Mouse (Mus musculus) limb, embryonic 14.5 days (tissue): Measurements from ENCODE around the gene Kcnk7. TPM values are rescaled to one million over a fixed set of nuclear protein-coding genes. Genes with fewer than 3 reads are reported as not detected.

ENCODE experiments used
- ATAC-seq: fragments of 200-750 bp; cut with Nextera tagmentation; 2 replicates; pipeline ENCODE4 v1.8.0; 2017; ENCODE audit warnings: low read depth, moderate number of reproducible peaks, moderate TSS enrichment; ENCODE audit not compliant: low FRiP score
- DNase-seq: peaks from one replicate; pipeline ENCODE4 v3.0.0-alpha.2; 2015; ENCODE audit warnings: low spot score
- H3K27ac ChIP-seq: fragments of 300-500 bp; sonication (generic); replicated peaks from 2 replicates; pipeline ENCODE4 v1.5.1; 2014; ENCODE audit warnings: low read depth, mild to moderate bottlenecking, low read length, moderate library complexity, mixed read lengths
- H3K27me3 ChIP-seq: fragments of 300-500 bp; sonication (generic); 2 replicates; pipeline ENCODE4 v1.6.1; 2014; ENCODE audit warnings: low read length, mixed read lengths; ENCODE audit not compliant: control insufficient read depth, insufficient read depth
- H3K36me3 ChIP-seq: fragments of 300-500 bp; sonication (generic); 2 replicates; pipeline ENCODE4 v1.6.1; 2014; ENCODE audit warnings: mild to moderate bottlenecking, low read length, moderate library complexity, mixed read lengths; ENCODE audit not compliant: control insufficient read depth, insufficient read depth
- H3K4me1 ChIP-seq: fragments of 300-500 bp; sonication (generic); 2 replicates; pipeline ENCODE4 v1.6.1; 2014; ENCODE audit warnings: antibody characterized with exemption, low read length, mixed read lengths; ENCODE audit not compliant: control insufficient read depth, insufficient read depth
- H3K4me2 ChIP-seq: fragments of 300-500 bp; sonication (generic); replicated peaks from 2 replicates; pipeline ENCODE4 v1.6.1; 2014; ENCODE audit warnings: low read depth, mild to moderate bottlenecking, low read length, moderate library complexity; ENCODE audit not compliant: severe bottlenecking
- H3K4me3 ChIP-seq: fragments of 300-500 bp; sonication (generic); replicated peaks from 2 replicates; pipeline ENCODE4 v1.5.1; 2014; ENCODE audit warnings: low read length
- H3K9ac ChIP-seq: fragments of 300-500 bp; sonication (generic); 2 replicates; pipeline ENCODE4 v1.6.1; 2014; ENCODE audit warnings: mild to moderate bottlenecking, low read depth, low read length, moderate library complexity; ENCODE audit not compliant: severe bottlenecking
- H3K9me3 ChIP-seq: fragments of 300-500 bp; sonication (generic); 2 replicates; pipeline ENCODE4 v1.6.1; 2016; ENCODE audit warnings: low read length; ENCODE audit not compliant: control insufficient read depth
- POLR2A ChIP-seq: fragments of 200-500 bp; IDR thresholded peaks from 2 replicates; pipeline ENCODE4 v1.8.0; 2012; ENCODE audit warnings: inconsistent platforms, mild to moderate bottlenecking, moderate library complexity, borderline replicate concordance; ENCODE audit not compliant: insufficient read depth, insufficient read length; ENCODE audit errors: extremely low read depth
- WGBS: fragments of 180-500 bp; shearing (Covaris S2); extraction: QIAGEN DNeasy Blood & Tissue Kit; methylation state at CpG from one replicate; pipeline ENCODE4 v1.1.7; 2014; 5-methylcytosine and 5-hydroxymethylcytosine counted together
- polyA plus RNA-seq, 2 experiments: library from polyadenylated mRNA; depleted of rRNA in 1 of 2; stranded (reverse) in 1 of 2; unstranded in 1 of 2; fragments of >200 nt; fragmentation: Nextera tagmentation in 1 of 2; extraction: Ambion mirVana in 1 of 2; gene quantifications; 2 replicates each; pipeline versions ENCODE4 v1.2.1 to v1.2.3; 2012 to 2014

The Kcnk7 gene
- polyA plus RNA-seq, 2 experiments: 0.41 to 0.81 TPM

GRCm38 (mm10) chr19:5691601-5692000, 12.6 kb upstream of the Kcnk7 start:
- no peak for DNase-seq
- Histone ChIP-seq H3K4me1 (peaks cover 26% of the 10 kb centered on the region), H3K27me3 (no peaks in the 10 kb centered on the region), H3K9me3 (no peaks in the 10 kb centered on the region), H3K9ac (peak overlapping the region; percentile 79), H3K36me3 (peaks cover 59% of the 10 kb centered on the region), H3K27ac (peak overlapping the region; percentile 61), H3K4me3 (peak overlapping the region; percentile 88), H3K4me2 (peak overlapping the region; percentile 77)
- WGBS: 88% methylated on average over 5 of the region's 5 CpGs
- ATAC-seq: no peak
- no peak for TF ChIP-seq POLR2A

DNA sequence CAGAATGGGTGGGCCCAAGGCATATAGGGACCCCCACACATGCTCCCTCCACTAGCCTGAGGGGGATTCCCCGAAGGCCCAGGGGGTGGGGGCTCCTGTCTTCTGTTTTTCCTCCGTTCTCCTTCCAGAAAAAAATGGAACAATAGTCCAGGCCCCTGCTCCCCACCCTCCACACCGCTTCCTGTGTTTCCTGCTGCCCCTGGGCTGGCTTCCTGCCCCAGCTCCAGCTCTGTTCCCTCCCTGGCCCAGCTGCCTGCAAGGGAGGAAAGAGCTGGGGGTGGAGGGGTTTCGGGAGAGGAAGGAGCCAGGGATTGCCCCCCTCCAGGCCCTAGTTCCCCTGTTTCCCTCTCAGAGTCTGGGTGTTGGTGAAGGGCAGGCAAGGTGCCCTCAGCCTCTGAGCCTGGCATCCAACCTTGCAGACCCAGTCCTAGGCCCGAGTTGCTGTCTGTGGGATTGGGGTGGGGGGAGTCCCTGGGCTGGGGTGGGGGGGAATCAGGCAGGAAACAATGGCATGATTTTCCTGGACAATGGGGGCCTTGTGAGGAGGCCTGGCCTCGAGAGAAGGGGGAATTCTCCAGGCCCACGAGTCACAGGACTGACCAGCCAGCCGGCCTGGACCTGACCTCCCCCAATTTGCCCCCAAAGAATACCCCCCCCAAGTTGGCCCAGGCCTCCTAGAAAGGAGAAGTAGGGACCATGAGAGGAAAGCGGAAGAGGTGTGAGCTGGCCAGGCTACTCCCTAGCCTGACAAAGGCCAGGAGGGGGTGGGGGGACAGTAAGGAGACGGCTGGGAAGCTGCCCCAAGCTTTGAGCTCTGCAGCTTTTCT, 11.9 kb upstream of the Kcnk7 start:
- 64% methylated on average over 10 of the region's 10 CpGs for WGBS
- Histone ChIP-seq H3K4me1 (peaks cover 26% of the 10 kb centered on the region), H3K36me3 (peaks cover 62% of the 10 kb centered on the region), H3K27me3 (no peaks in the 10 kb centered on the region), H3K9ac (peak overlapping the region; percentile 79), H3K9me3 (no peaks in the 10 kb centered on the region), H3K4me3 (peak overlapping the region; percentile 88), H3K27ac (peak overlapping the region; percentile 61), H3K4me2 (peak overlapping the region; percentile 77)
- ATAC-seq (no peak), DNase-seq (no peak)
- TF ChIP-seq POLR2A: no peak

- H3K27ac ChIP-seq: peak overlapping the region; percentile 61
- H3K4me1 ChIP-seq: peaks cover 26% of the 10 kb centered on the region
- H3K4me3 ChIP-seq: peak overlapping the region; percentile 88; the same call in 1 of the 2 replicates
- no peaks in the 10 kb centered on the region for H3K27me3 ChIP-seq
- H3K9me3 ChIP-seq: no peaks in the 10 kb centered on the region
- DNase-seq: no peak
- H3K4me2 ChIP-seq: peak overlapping the region; percentile 8; the same call in 1 of the 2 replicates
- no peak for TF ChIP-seq POLR2A
- WGBS: 78% methylated on average over 10 of the region's 10 CpGs
- H3K9ac ChIP-seq: peak overlapping the region; percentile 79; the same call in 1 of the 2 replicates
- no peak for ATAC-seq
- H3K36me3 ChIP-seq: peaks cover 69% of the 10 kb centered on the region
These were observed 11.2 kb upstream of the Kcnk7 start for GRCm38 (mm10) chr19:5692913-5693396.

GRCm38 (mm10) chr19:5693801-5694200, 10.4 kb upstream of the Kcnk7 start:
- H3K27ac ChIP-seq: no peak overlapping the region
- peaks cover 26% of the 10 kb centered on the region for H3K4me1 ChIP-seq
- H3K9me3 ChIP-seq: no peaks in the 10 kb centered on the region
- DNase-seq (no peak), ATAC-seq (no peak)
- no peak overlapping the region for H3K9ac ChIP-seq
- peaks cover 77% of the 10 kb centered on the region for H3K36me3 ChIP-seq
- H3K4me3 ChIP-seq: no peak overlapping the region
- no peak for TF ChIP-seq POLR2A
- no peak overlapping the region for H3K4me2 ChIP-seq
- H3K27me3 ChIP-seq: no peaks in the 10 kb centered on the region
- WGBS: 77% methylated on average over 6 of the region's 6 CpGs

DNA sequence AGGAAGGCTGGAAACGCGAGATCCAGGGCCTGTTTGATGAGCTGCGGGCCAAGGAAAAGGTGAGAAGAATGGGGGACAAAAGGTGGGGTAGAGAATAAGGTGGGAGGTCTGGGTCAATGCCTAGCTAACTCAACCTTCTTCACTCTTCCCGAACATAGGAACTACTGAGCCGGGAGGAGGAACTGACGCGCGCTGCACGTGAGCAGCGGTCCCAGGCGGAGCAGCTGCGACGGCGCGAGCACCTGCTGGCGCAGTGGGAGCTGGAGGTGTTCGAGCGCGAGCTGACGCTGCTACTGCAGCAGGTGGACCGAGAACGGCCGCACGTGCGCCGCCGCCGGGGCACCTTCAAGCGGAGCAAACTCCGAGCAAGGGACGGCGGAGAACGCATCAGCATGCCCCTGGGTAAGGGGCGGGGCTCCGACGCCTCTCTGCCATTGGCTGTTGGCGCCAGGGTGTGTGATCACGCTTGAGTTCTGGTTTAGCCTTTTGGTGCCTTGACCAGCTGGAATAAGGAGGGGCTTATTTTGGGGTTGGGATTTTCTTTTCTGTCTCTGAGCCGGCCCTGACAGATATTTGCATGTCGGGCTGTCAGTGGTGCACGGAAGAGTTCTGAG, 8.2 kb upstream of the Kcnk7 start:
- H3K27me3 ChIP-seq: no peaks in the 10 kb centered on the region
- DNase-seq (no peak), ATAC-seq (no peak; the same call in 1 of the 2 replicates)
- peaks cover 17% of the 10 kb centered on the region for H3K4me1 ChIP-seq
- no peaks in the 10 kb centered on the region for H3K9me3 ChIP-seq
- 16% methylated on average over 41 of the region's 41 CpGs for WGBS
- TF ChIP-seq POLR2A: no peak
- H3K27ac ChIP-seq: no peak overlapping the region
- no peak overlapping the region for H3K4me3 ChIP-seq
- no peak overlapping the region for H3K9ac ChIP-seq
- no peak overlapping the region for H3K4me2 ChIP-seq
- peaks cover 94% of the 10 kb centered on the region for H3K36me3 ChIP-seq
